Mouse (Mus musculus): ENCODE results near the gene Klrc2.
"Not testable (repeated sequence)": the region's sequence is repeated elsewhere in the genome, so short reads cannot be mapped to it uniquely, and the experiment has no call there.

DNA sequence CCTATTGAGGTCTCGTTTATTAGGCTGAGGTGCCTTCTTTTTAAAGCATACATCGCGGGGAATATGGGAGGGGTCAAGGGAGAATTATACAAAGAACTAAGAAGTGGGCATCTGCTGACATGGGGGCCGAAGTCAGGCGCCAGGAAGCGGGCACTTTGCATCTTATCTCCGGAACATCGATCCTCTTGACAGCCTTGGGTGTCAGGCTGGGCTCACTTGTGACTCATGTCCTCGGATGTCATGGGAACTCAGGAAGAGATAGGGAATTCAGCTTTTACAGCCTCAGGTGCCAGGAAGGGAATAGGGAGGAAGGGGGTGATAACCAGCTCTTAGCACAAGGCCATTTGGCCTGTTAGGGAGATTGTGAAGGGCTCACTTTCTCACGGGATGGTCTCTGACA is 30.9 kb upstream of the Klrc2 start:
- TF ChIP-seq POLR2A (IDR thresholded peaks at IDR 0.05; ENCODE audit: borderline replicate concordance, low read depth, low read length); CTCF (IDR thresholded peaks at IDR 0.05; ENCODE audit: low read depth, low read length): not testable (repeated sequence)
